Mouse (Mus musculus): ENCODE results near the gene Fam178b.

GRCm38 (mm10) chr1:36647631-36648030 is 35.4 kb downstream of the Fam178b start:
- TF ChIP-seq CTCF (IDR thresholded peaks at IDR 0.05; ENCODE audit: borderline replicate concordance, insufficient read depth, low read depth, low read length) (no peak), POLR2A (IDR thresholded peaks at IDR 0.05; ENCODE audit: borderline replicate concordance, insufficient read depth, low read length) (no peak)

All from cerebellum, adult 2 months (tissue).